Mouse (Mus musculus): Measurements from ENCODE around the gene Serpinf2.

The Serpinf2 gene

GRCm38 (mm10) chr11:75429019-75429705 lies 10.2 kb downstream of the Serpinf2 start:
- peak; percentile 28 for DNase-seq (ENCODE audit: low read depth, low spot score)

- DNase-seq (ENCODE audit: low read depth, low spot score), result no peak
Measured at GRCm38 (mm10) chr11:75424459-75424858, 14.9 kb downstream of the Serpinf2 start.

GRCm38 (mm10) chr11:75424033-75424432 lies 15.4 kb downstream of the Serpinf2 start:
- DNase-seq (ENCODE audit: low read depth, low spot score), result no peak

GRCm38 (mm10) chr11:75423091-75423490 lies 16.3 kb downstream of the Serpinf2 start:
- no peak for DNase-seq (ENCODE audit: low read depth, low spot score)

- DNase-seq (ENCODE audit: low read depth, low spot score), result no peak
Measured at GRCm38 (mm10) chr11:75422013-75422792, 17.2 kb downstream of the Serpinf2 start, which contains the start of gene Serpinf1. TSS of gene Serpinf1 (minus strand) at chr11:75422701.

GRCm38 (mm10) chr11:75421375-75422012 lies 17.9 kb downstream of the Serpinf2 start:
- DNase-seq (ENCODE audit: low read depth, low spot score), result no peak

- DNase-seq (ENCODE audit: low read depth, low spot score), result no peak
Measured at GRCm38 (mm10) chr11:75420810-75421374, 18.5 kb downstream of the Serpinf2 start.

- no peak for DNase-seq (ENCODE audit: low read depth, low spot score)
Measured at GRCm38 (mm10) chr11:75420037-75420436, 19.4 kb downstream of the Serpinf2 start.

- DNase-seq (ENCODE audit: low read depth, low spot score), result no peak
Measured at GRCm38 (mm10) chr11:75415994-75416393, 23.4 kb downstream of the Serpinf2 start.

GRCm38 (mm10) chr11:75415096-75415495 lies 24.3 kb downstream of the Serpinf2 start:
- peak; percentile 59 for DNase-seq (ENCODE audit: low read depth, low spot score)

- DNase-seq (ENCODE audit: low read depth, low spot score), result no peak
Measured at GRCm38 (mm10) chr11:75410591-75410990, 28.8 kb downstream of the Serpinf2 start.

GRCm38 (mm10) chr11:75409679-75410575 lies 29.5 kb downstream of the Serpinf2 start:
- DNase-seq (ENCODE audit: low read depth, low spot score), result peak; percentile 28

GRCm38 (mm10) chr11:75406865-75407264 lies 32.5 kb downstream of the Serpinf2 start:
- peak; percentile 34 for DNase-seq (ENCODE audit: low read depth, low spot score)

GRCm38 (mm10) chr11:75406104-75406503 lies 33.3 kb downstream of the Serpinf2 start:
- DNase-seq (ENCODE audit: low read depth, low spot score), result no peak

GRCm38 (mm10) chr11:75404801-75405200 lies 34.6 kb downstream of the Serpinf2 start:
- peak; percentile 59 for DNase-seq (ENCODE audit: low read depth, low spot score)

GRCm38 (mm10) chr11:75403301-75404052 lies 35.9 kb downstream of the Serpinf2 start:
- no peak for DNase-seq (ENCODE audit: low read depth, low spot score)

- DNase-seq (ENCODE audit: low read depth, low spot score), result peak; percentile 91
Measured at GRCm38 (mm10) chr11:75402271-75402690, 37.1 kb downstream of the Serpinf2 start.

- peak; percentile 82 for DNase-seq (ENCODE audit: low read depth, low spot score)
Measured at GRCm38 (mm10) chr11:75400099-75400498, 39.3 kb downstream of the Serpinf2 start.

GRCm38 (mm10) chr11:75399411-75399841 lies 40.0 kb downstream of the Serpinf2 start:
- DNase-seq (ENCODE audit: low read depth, low spot score), result peak; percentile 94

GRCm38 (mm10) chr11:75397452-75397851 lies 41.9 kb downstream of the Serpinf2 start:
- peak; percentile 61 for DNase-seq (ENCODE audit: low read depth, low spot score)

Data from brain, adult 2 months (tissue).